Comparison of ENCODE assay signal across 13 mouse cellular contexts in genomic region chr2:130469935-130470334, GRCm38 (mm10). TPM values are rescaled to one million over a fixed set of nuclear protein-coding genes. Genes with fewer than 3 reads are reported as not detected.
DNase-seq lines count a peak whose midpoint lies in the region; ATAC-seq lines count a peak whose summit lies in the region.
"Had no signal": no experiment of that assay in that cellular context is flagged by ENCODE, and none has a peak within 500 bp of the region (broad histone marks: within the 10 kb centered on the region; RNA-seq: fewer than 3 reads in every experiment).

No protein-coding gene starts in this region.

- no peaks in the 10 kb centered on the region for H3K36me3 ChIP-seq in heart, embryonic 10.5 days
- no peaks in the 10 kb centered on the region for H3K36me3 ChIP-seq in forebrain, embryonic 14.5 days (ENCODE audit: control insufficient read depth, insufficient read depth, low read length)
- no peaks in the 10 kb centered on the region for H3K36me3 ChIP-seq in liver, embryonic 16.5 days (ENCODE audit: control insufficient read depth, insufficient read depth)

- no peaks in the 10 kb centered on the region for H3K9me3 ChIP-seq in heart, embryonic 10.5 days
- H3K9me3 ChIP-seq in forebrain, embryonic 14.5 days (replicated peaks; ENCODE audit: control insufficient read depth, low read length), result no peaks in the 10 kb centered on the region
- H3K9me3 ChIP-seq in liver, embryonic 16.5 days (replicated peaks; ENCODE audit: control insufficient read depth, low read length), result no peaks in the 10 kb centered on the region

- no peak overlapping the region for H3K4me3 ChIP-seq in heart, embryonic 10.5 days
- no peak overlapping the region for H3K4me3 ChIP-seq in forebrain, embryonic 14.5 days (ENCODE audit: low read depth, low read length)
- H3K4me3 ChIP-seq in liver, embryonic 16.5 days (ENCODE audit: low read depth, low read length), result no peak overlapping the region

- peaks cover 6% of the 10 kb centered on the region for H3K4me1 ChIP-seq in heart, embryonic 10.5 days
- H3K4me1 ChIP-seq in forebrain, embryonic 14.5 days (ENCODE audit: control insufficient read depth, insufficient read depth, low read length), result peaks cover 23% of the 10 kb centered on the region
- H3K4me1 ChIP-seq in liver, embryonic 16.5 days (ENCODE audit: control insufficient read depth, low read depth, low read length), result peaks cover 27% of the 10 kb centered on the region

- peak; percentile 82 for DNase-seq in heart, embryonic 10.5 days (ENCODE audit: low spot score)
- no peak for DNase-seq in heart, postnatal 4 days
- DNase-seq in 416B (ENCODE audit: low read depth), result peak; percentile 42
- DNase-seq in forebrain, embryonic 14.5 days (ENCODE audit: low spot score), result no peak
- DNase-seq in thymus, postnatal 0 days (ENCODE audit: low spot score), result no peak
- DNase-seq in right cerebral cortex, adult 18-20 months, result no peak
- no peak for DNase-seq in thymus, postnatal 14 days
- DNase-seq: cerebellum, postnatal 10 days; kidney, postnatal 10 days; layer of hippocampus, postnatal 36 days; lung, embryonic 14.5 days; thymus, postnatal 4 days had no signal

- no peak overlapping the region for H3K4me2 ChIP-seq in forebrain, embryonic 14.5 days (ENCODE audit: low read length)
- no peak overlapping the region for H3K4me2 ChIP-seq in liver, embryonic 16.5 days (ENCODE audit: low read depth, low read length)
- H3K4me2 ChIP-seq: lung, embryonic 14.5 days had no signal

- H3K27me3 ChIP-seq in heart, embryonic 10.5 days (ENCODE audit: insufficient read depth, poor library complexity, severe bottlenecking), result no peaks in the 10 kb centered on the region
- H3K27me3 ChIP-seq in forebrain, embryonic 14.5 days (replicated peaks; ENCODE audit: control insufficient read depth, insufficient read depth, low read length), result no peaks in the 10 kb centered on the region
- H3K27me3 ChIP-seq in liver, embryonic 16.5 days (ENCODE audit: control insufficient read depth, insufficient read depth, low read depth, low read length), result no peaks in the 10 kb centered on the region

- 30% methylated on average over 2 of the region's 2 CpGs for WGBS in heart, embryonic 10.5 days
- WGBS in forebrain, embryonic 14.5 days, result 52% methylated on average over 2 of the region's 2 CpGs
- 28% methylated on average over 2 of the region's 2 CpGs for WGBS in liver, embryonic 16.5 days (ENCODE audit: insufficient replicate concordance)

- 0 out of 2 replicates have a peak overlapping the region, but pooled peaks have one; percentile 42 for H3K27ac ChIP-seq in heart, embryonic 10.5 days
- H3K27ac ChIP-seq in forebrain, embryonic 14.5 days (ENCODE audit: low read depth, low read length), result peak overlapping the region; percentile 78
- H3K27ac ChIP-seq in liver, embryonic 16.5 days (ENCODE audit: low read length), result no peak overlapping the region

- no peak overlapping the region for H3K9ac ChIP-seq in forebrain, embryonic 14.5 days (ENCODE audit: low read length)
- no peak overlapping the region for H3K9ac ChIP-seq in liver, embryonic 16.5 days (ENCODE audit: low read depth, low read length)
- H3K9ac ChIP-seq: lung, embryonic 14.5 days had no signal

- ATAC-seq in forebrain, embryonic 14.5 days, result peak; percentile 22; the same call in 1 of the 2 replicates
- ATAC-seq in liver, embryonic 16.5 days (ENCODE audit: low read depth), result peak; percentile 95

RNA-seq across cellular contexts. Expression of gene Ptpra, which starts 19.9 kb away (rescaled TPM):
- polyA plus RNA-seq in heart, embryonic 10.5 days (2016; fragmentation: Nextera tagmentation; extraction: Ambion mirVana), result 73.3 and 85.5 TPM in 2 replicates
- total RNA-seq in heart, postnatal 4 days (2021), result 10 to 100 TPM; 78.9 to 86.4 TPM
- polyA plus RNA-seq in forebrain, embryonic 14.5 days (2014; fragmentation: Nextera tagmentation; extraction: Ambion mirVana), result 130 and 135 TPM in 2 replicates
- 26.7 and 29.6 TPM in 2 replicates for polyA plus RNA-seq in liver, embryonic 16.5 days (2015; fragmentation: Nextera tagmentation; extraction: Ambion mirVana)
- polyA plus RNA-seq in thymus, postnatal 0 days (2015; fragmentation: Nextera tagmentation; extraction: Ambion mirVana), result 73.8 and 85.4 TPM in 2 replicates

RNA-seq across cellular contexts. Expression of gene Pced1a, which starts 45.4 kb away (rescaled TPM):
- 8.2 and 13.6 TPM in 2 replicates for polyA plus RNA-seq in heart, embryonic 10.5 days (2016; fragmentation: Nextera tagmentation; extraction: Ambion mirVana)
- 1 to 10 TPM; 5.6 to 6.2 TPM for total RNA-seq in heart, postnatal 4 days (2021)
- 8.9 and 12.0 TPM in 2 replicates for polyA plus RNA-seq in forebrain, embryonic 14.5 days (2014; fragmentation: Nextera tagmentation; extraction: Ambion mirVana)
- polyA plus RNA-seq in liver, embryonic 16.5 days (2015; fragmentation: Nextera tagmentation; extraction: Ambion mirVana), result 3.2 and 3.8 TPM in 2 replicates
- 6.5 and 8.0 TPM in 2 replicates for polyA plus RNA-seq in thymus, postnatal 0 days (2015; fragmentation: Nextera tagmentation; extraction: Ambion mirVana)

RNA-seq across cellular contexts. Expression of gene Vps16, which starts 45.8 kb away (rescaled TPM):
- 84.5 and 91.1 TPM in 2 replicates for polyA plus RNA-seq in heart, embryonic 10.5 days (2016; fragmentation: Nextera tagmentation; extraction: Ambion mirVana)
- 10 to 100 TPM; 39.0 to 45.3 TPM for total RNA-seq in heart, postnatal 4 days (2021)
- 92.2 and 99.3 TPM in 2 replicates for polyA plus RNA-seq in forebrain, embryonic 14.5 days (2014; fragmentation: Nextera tagmentation; extraction: Ambion mirVana)
- polyA plus RNA-seq in liver, embryonic 16.5 days (2015; fragmentation: Nextera tagmentation; extraction: Ambion mirVana), result 33.0 and 39.3 TPM in 2 replicates
- 97.7 and 101 TPM in 2 replicates for polyA plus RNA-seq in thymus, postnatal 0 days (2015; fragmentation: Nextera tagmentation; extraction: Ambion mirVana)

Comparison
In these comparisons a context has a peak if more than half of its experiments do, and no peak if none do; other contexts are left out.
1. DNase-seq: peak in heart, embryonic 10.5 days (single experiment) and 416B (single experiment); none in heart, postnatal 4 days (single experiment), forebrain, embryonic 14.5 days (single experiment), thymus, postnatal 0 days (single experiment), right cerebral cortex, adult 18-20 months (single experiment) and thymus, postnatal 14 days (single experiment).